Mouse (Mus musculus) megakaryocyte, embryonic 14.5 days (primary cell): ENCODE results near the gene Nos1ap.

Experiments used
- FLI1 ChIP-seq: IDR thresholded peaks from 2 replicates; pipeline ENCODE4 v1.6.1; 2012; ENCODE audit warnings: low read length, inconsistent platforms, mixed read lengths
- GATA1 ChIP-seq: IDR thresholded peaks from 3 replicates; pipeline ENCODE4 v1.6.1; 2012; ENCODE audit warnings: mixed read lengths, low read length, inconsistent platforms, borderline replicate concordance

GRCm38 (mm10) chr1:170580485-170581110, 9.1 kb downstream of the Nos1ap start:
- no peak for TF ChIP-seq GATA1
- TF ChIP-seq FLI1: no peak
